Mouse (Mus musculus): ENCODE results near the gene Tas2r134. TPM values are rescaled to one million over a fixed set of nuclear protein-coding genes. Genes with fewer than 3 reads are reported as not detected.

Tas2r134 gene
- polyA plus RNA-seq, 1 experiment from 2014 or later: not detected

DNA sequence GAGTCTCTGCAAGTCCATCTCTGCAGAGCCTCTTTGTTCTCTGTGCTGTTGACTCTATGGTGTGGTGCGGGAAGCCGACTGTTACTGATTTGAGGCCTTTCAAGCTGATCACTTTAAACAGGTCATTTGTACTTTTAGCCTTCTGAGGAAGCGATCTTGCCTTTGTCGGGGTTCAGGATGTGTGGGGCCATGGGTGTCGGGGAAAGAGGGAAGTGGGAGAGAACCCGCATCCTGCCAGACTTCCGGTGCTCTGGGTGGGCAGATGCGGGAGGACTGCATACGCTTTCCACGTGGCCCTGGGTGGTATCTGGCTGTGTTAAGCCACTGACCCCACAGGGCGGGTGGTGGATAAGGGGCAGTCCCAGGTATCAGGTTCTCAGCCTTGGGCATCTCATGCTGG is 10.4 kb downstream of the Tas2r134 start:
- Histone ChIP-seq H3K9me3 (replicated peaks; ENCODE audit: control insufficient read depth, low read length) (no peaks in the 10 kb centered on the region), H3K27ac (ENCODE audit: low read depth, low read length) (no peak overlapping the region), H3K36me3 (ENCODE audit: control insufficient read depth, insufficient read depth, low read length) (no peaks in the 10 kb centered on the region), H3K4me1 (ENCODE audit: control insufficient read depth, insufficient read depth, low read length) (no peaks in the 10 kb centered on the region), H3K4me2 (no peak overlapping the region), H3K27me3 (ENCODE audit: control insufficient read depth, insufficient read depth, low read length) (no peaks in the 10 kb centered on the region), H3K9ac (ENCODE audit: low read depth, low read length) (no peak overlapping the region), H3K4me3 (ENCODE audit: low read depth, low read length) (no peak overlapping the region)
- WGBS (ENCODE audit: insufficient replicate concordance): 80% methylated on average over 11 of the region's 11 CpGs
- no peak for ATAC-seq (replicated peaks; ENCODE audit: insufficient number of reproducible peaks, low FRiP score, low TSS enrichment)

- Histone ChIP-seq H3K36me3 (ENCODE audit: control insufficient read depth, insufficient read depth, low read length) (no peaks in the 10 kb centered on the region), H3K27ac (ENCODE audit: low read depth, low read length) (no peak overlapping the region), H3K9ac (ENCODE audit: low read depth, low read length) (no peak overlapping the region), H3K9me3 (replicated peaks; ENCODE audit: control insufficient read depth, low read length) (no peaks in the 10 kb centered on the region), H3K4me1 (ENCODE audit: control insufficient read depth, insufficient read depth, low read length) (0 out of 2 replicates have a peak, but pooled peaks cover 5% of the 10 kb centered on the region), H3K4me2 (no peak overlapping the region), H3K4me3 (ENCODE audit: low read depth, low read length) (no peak overlapping the region), H3K27me3 (ENCODE audit: control insufficient read depth, insufficient read depth, low read length) (no peaks in the 10 kb centered on the region)
- no peak for ATAC-seq (replicated peaks; ENCODE audit: insufficient number of reproducible peaks, low FRiP score, low TSS enrichment)
- 83% methylated on average over 7 of the region's 7 CpGs for WGBS (ENCODE audit: insufficient replicate concordance)
These were observed 14.3 kb downstream of the Tas2r134 start for GRCm38 (mm10) chr2:51641635-51642034.

- WGBS (ENCODE audit: insufficient replicate concordance): 77% methylated on average over 7 of the region's 7 CpGs
- ATAC-seq (replicated peaks; ENCODE audit: insufficient number of reproducible peaks, low FRiP score, low TSS enrichment): no peak
These were observed 16.2 kb downstream of the Tas2r134 start for GRCm38 (mm10) chr2:51643244-51644139.

DNA sequence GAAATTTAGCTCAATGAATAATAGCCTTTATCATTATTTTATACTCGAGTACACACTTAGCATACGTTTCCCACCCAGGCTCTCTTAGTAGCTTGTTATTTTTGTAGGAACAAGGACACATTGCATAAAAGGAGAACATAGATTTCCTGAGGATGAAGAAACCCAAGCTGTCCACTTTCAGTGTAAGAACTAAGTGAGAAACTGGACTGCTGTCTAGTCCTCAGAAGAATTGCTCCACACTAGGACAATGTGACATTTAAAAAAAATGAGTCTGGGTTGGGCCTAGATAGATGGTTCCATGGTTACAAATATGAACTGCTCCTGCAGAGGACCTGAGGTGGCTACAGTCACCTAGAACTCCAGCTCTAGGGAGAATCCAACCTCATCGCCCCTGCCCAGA is 20.7 kb downstream of the Tas2r134 start:
- Histone ChIP-seq H3K4me3 (ENCODE audit: low read depth, low read length) (no peak overlapping the region), H3K9me3 (replicated peaks; ENCODE audit: control insufficient read depth, low read length) (no peaks in the 10 kb centered on the region), H3K4me1 (ENCODE audit: control insufficient read depth, insufficient read depth, low read length) (0 out of 2 replicates have a peak, but pooled peaks cover 5% of the 10 kb centered on the region), H3K4me2 (no peak overlapping the region), H3K36me3 (ENCODE audit: control insufficient read depth, insufficient read depth, low read length) (no peaks in the 10 kb centered on the region), H3K27me3 (ENCODE audit: control insufficient read depth, insufficient read depth, low read length) (no peaks in the 10 kb centered on the region), H3K9ac (ENCODE audit: low read depth, low read length) (no peak overlapping the region), H3K27ac (ENCODE audit: low read depth, low read length) (no peak overlapping the region)
- no peak for ATAC-seq (replicated peaks; ENCODE audit: insufficient number of reproducible peaks, low FRiP score, low TSS enrichment)
- 77% methylated on average over 3 of the region's 3 CpGs for WGBS (ENCODE audit: insufficient replicate concordance)

More at GRCm38 (mm10) chr2:51643244-51644139, 16.2 kb downstream of the Tas2r134 start:
- H3K27me3 ChIP-seq (ENCODE audit: control insufficient read depth, insufficient read depth, low read length): no peaks in the 10 kb centered on the region
- no peaks in the 10 kb centered on the region for H3K36me3 ChIP-seq (ENCODE audit: control insufficient read depth, insufficient read depth, low read length)
- H3K9me3 ChIP-seq (replicated peaks; ENCODE audit: control insufficient read depth, low read length): no peaks in the 10 kb centered on the region
- H3K4me3 ChIP-seq (ENCODE audit: low read depth, low read length): no peak overlapping the region
- H3K4me1 ChIP-seq (ENCODE audit: control insufficient read depth, insufficient read depth, low read length): 0 out of 2 replicates have a peak, but pooled peaks cover 5% of the 10 kb centered on the region
- H3K27ac ChIP-seq (ENCODE audit: low read depth, low read length): no peak overlapping the region
- H3K9ac ChIP-seq (ENCODE audit: low read depth, low read length): no peak overlapping the region
- H3K4me2 ChIP-seq: no peak overlapping the region

- H3K9ac ChIP-seq (ENCODE audit: low read depth, low read length): no peak overlapping the region
- 0 out of 2 replicates have a peak, but pooled peaks cover 5% of the 10 kb centered on the region for H3K4me1 ChIP-seq (ENCODE audit: control insufficient read depth, insufficient read depth, low read length)
- H3K36me3 ChIP-seq (ENCODE audit: control insufficient read depth, insufficient read depth, low read length): no peaks in the 10 kb centered on the region
- no peak for ATAC-seq (replicated peaks; ENCODE audit: insufficient number of reproducible peaks, low FRiP score, low TSS enrichment)
- WGBS (ENCODE audit: insufficient replicate concordance): 35% methylated on average over 1 of the region's 1 CpGs
- no peak overlapping the region for H3K4me2 ChIP-seq
- H3K9me3 ChIP-seq (replicated peaks; ENCODE audit: control insufficient read depth, low read length): no peaks in the 10 kb centered on the region
- no peaks in the 10 kb centered on the region for H3K27me3 ChIP-seq (ENCODE audit: control insufficient read depth, insufficient read depth, low read length)
- H3K4me3 ChIP-seq (ENCODE audit: low read depth, low read length): no peak overlapping the region
- no peak overlapping the region for H3K27ac ChIP-seq (ENCODE audit: low read depth, low read length)
These were observed 22.6 kb downstream of the Tas2r134 start for GRCm38 (mm10) chr2:51649887-51650286.

- no peak for ATAC-seq (replicated peaks; ENCODE audit: insufficient number of reproducible peaks, low FRiP score, low TSS enrichment)
- Histone ChIP-seq H3K4me3 (ENCODE audit: low read depth, low read length) (no peak overlapping the region), H3K27ac (ENCODE audit: low read depth, low read length) (no peak overlapping the region), H3K4me1 (ENCODE audit: control insufficient read depth, insufficient read depth, low read length) (no peaks in the 10 kb centered on the region), H3K36me3 (ENCODE audit: control insufficient read depth, insufficient read depth, low read length) (no peaks in the 10 kb centered on the region), H3K27me3 (ENCODE audit: control insufficient read depth, insufficient read depth, low read length) (no peaks in the 10 kb centered on the region), H3K9ac (ENCODE audit: low read depth, low read length) (no peak overlapping the region), H3K9me3 (replicated peaks; ENCODE audit: control insufficient read depth, low read length) (no peaks in the 10 kb centered on the region), H3K4me2 (no peak overlapping the region)
- 88% methylated on average over 10 of the region's 10 CpGs for WGBS (ENCODE audit: insufficient replicate concordance)
These were observed 24.8 kb downstream of the Tas2r134 start for GRCm38 (mm10) chr2:51652086-51652485.

DNA sequence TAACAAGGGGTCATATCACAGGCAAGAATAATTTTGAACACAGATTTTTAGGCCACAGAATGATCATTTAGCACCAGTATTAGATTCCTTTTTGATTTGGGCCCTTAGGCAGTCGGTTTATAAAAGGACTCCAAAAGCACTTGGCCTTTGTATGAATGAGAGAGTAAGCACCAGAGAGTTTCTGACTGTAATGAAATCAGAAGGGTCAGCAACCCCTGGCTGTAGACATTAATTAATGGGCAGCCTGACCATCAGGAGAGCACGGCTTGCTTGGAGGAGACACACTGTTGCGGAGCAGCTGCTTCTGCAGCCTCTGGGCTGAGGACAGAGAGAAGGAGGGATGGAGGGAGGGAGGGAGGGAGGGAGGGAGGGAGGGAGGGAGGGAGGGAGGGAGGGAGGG is 30.4 kb downstream of the Tas2r134 start:
- Histone ChIP-seq H3K36me3 (ENCODE audit: control insufficient read depth, insufficient read depth, low read length) (no peaks in the 10 kb centered on the region), H3K4me1 (ENCODE audit: control insufficient read depth, insufficient read depth, low read length) (no peaks in the 10 kb centered on the region), H3K9me3 (replicated peaks; ENCODE audit: control insufficient read depth, low read length) (no peaks in the 10 kb centered on the region), H3K4me2 (no peak overlapping the region), H3K9ac (ENCODE audit: low read depth, low read length) (no peak overlapping the region), H3K27me3 (ENCODE audit: control insufficient read depth, insufficient read depth, low read length) (no peaks in the 10 kb centered on the region), H3K4me3 (ENCODE audit: low read depth, low read length) (no peak overlapping the region), H3K27ac (ENCODE audit: low read depth, low read length) (no peak overlapping the region)
- WGBS (ENCODE audit: insufficient replicate concordance): 55% methylated on average over 3 of the region's 3 CpGs
- ATAC-seq (replicated peaks; ENCODE audit: insufficient number of reproducible peaks, low FRiP score, low TSS enrichment): no peak

DNA sequence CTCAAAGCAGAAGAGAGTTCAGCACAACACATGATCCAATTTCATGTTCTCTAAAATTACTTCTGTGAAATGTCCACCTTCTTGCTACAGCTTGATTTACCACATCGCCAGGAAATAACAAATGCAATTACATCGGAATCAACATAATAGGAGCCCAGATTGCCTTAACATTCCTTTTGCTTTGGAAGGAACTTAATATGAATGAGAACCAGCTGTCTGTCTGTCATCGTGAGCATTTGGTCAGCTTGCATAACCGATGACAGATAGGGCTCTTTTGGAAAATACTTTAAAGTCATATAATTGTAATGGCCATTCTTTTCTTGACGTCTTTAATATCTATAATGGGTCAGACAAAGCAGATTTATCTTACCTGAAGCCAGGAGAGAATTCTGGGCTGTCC is 31.0 kb downstream of the Tas2r134 start:
- no peak overlapping the region for H3K27ac ChIP-seq (ENCODE audit: low read depth, low read length)
- H3K4me2 ChIP-seq: no peak overlapping the region
- no peaks in the 10 kb centered on the region for H3K9me3 ChIP-seq (replicated peaks; ENCODE audit: control insufficient read depth, low read length)
- 72% methylated on average over 5 of the region's 5 CpGs for WGBS (ENCODE audit: insufficient replicate concordance)
- no peaks in the 10 kb centered on the region for H3K27me3 ChIP-seq (ENCODE audit: control insufficient read depth, insufficient read depth, low read length)
- ATAC-seq (replicated peaks; ENCODE audit: insufficient number of reproducible peaks, low FRiP score, low TSS enrichment): no peak
- H3K4me1 ChIP-seq (ENCODE audit: control insufficient read depth, insufficient read depth, low read length): no peaks in the 10 kb centered on the region
- no peak overlapping the region for H3K9ac ChIP-seq (ENCODE audit: low read depth, low read length)
- no peaks in the 10 kb centered on the region for H3K36me3 ChIP-seq (ENCODE audit: control insufficient read depth, insufficient read depth, low read length)
- no peak overlapping the region for H3K4me3 ChIP-seq (ENCODE audit: low read depth, low read length)

DNA sequence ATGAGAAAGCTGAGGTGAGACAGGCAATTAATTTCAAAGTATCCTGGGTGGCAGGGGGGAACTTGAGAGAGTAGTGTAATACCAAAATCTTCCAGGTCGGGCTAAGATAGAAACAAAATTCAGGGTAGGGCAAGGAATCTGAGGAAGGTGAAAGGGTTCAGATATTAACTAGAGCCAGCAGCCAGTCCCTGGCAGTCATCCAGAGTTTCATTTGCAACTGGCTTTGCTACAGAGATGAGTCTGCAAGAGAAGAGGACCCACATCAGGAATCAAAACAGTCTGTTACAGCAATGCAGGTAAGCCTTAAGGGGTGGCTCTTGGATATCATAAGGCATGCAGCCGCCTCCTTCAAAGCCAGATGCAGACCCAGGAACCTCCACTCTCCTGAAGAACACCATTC is 47.0 kb downstream of the Tas2r134 start:
- no peak overlapping the region for H3K9ac ChIP-seq (ENCODE audit: low read depth, low read length)
- 86% methylated on average over 2 of the region's 2 CpGs for WGBS (ENCODE audit: insufficient replicate concordance)
- H3K4me3 ChIP-seq (ENCODE audit: low read depth, low read length): no peak overlapping the region
- no peak for ATAC-seq (replicated peaks; ENCODE audit: insufficient number of reproducible peaks, low FRiP score, low TSS enrichment)
- no peaks in the 10 kb centered on the region for H3K9me3 ChIP-seq (replicated peaks; ENCODE audit: control insufficient read depth, low read length)
- no peak overlapping the region for H3K4me2 ChIP-seq
- H3K27me3 ChIP-seq (ENCODE audit: control insufficient read depth, insufficient read depth, low read length): no peaks in the 10 kb centered on the region
- H3K4me1 ChIP-seq (ENCODE audit: control insufficient read depth, insufficient read depth, low read length): no peaks in the 10 kb centered on the region
- H3K27ac ChIP-seq (ENCODE audit: low read depth, low read length): no peak overlapping the region
- no peaks in the 10 kb centered on the region for H3K36me3 ChIP-seq (ENCODE audit: control insufficient read depth, insufficient read depth, low read length)
